Mouse (Mus musculus): Measurements from ENCODE around the gene Lrrc63.

DNA sequence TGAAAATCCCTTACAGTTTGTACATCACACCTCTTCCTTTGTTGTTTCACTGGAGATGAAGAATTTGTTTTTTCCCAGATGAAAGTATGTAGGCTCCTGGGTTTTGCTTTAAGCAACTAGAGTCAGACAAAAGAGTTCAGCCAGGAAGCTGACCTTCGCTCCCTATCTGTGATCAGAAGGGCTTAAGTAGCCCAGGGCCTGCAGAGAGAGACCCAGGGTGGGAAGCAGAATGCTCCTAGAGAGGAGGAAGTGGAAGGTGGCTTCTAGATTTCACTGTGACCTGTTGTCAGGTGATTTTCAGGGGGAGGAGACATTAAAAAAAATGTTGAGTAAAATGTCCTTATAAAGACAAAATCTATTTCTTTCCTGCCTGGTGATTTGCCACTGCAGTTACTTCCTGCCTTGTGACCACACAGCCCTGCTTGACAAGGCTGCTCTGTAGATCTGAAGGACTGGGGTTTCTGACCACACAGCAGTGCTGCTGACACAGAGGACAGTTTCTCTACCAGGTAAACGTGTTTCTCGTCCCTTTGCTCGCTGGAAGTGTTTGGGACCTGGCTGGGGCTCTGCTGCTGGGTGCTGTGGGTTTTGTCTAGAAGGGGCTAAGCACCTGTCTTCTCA, 45.9 kb upstream of the Lrrc63 start:
- TF ChIP-seq CTCF (IDR thresholded peaks at IDR 0.05; ENCODE audit: borderline replicate concordance, extremely low read depth, insufficient read depth, insufficient read length) (no peak), POLR2A (IDR thresholded peaks at IDR 0.05; ENCODE audit: borderline replicate concordance, extremely low read depth, insufficient read depth, insufficient read length, poor library complexity, severe bottlenecking) (no peak)
